Mouse (Mus musculus) telencephalon, adult 2 months (tissue): ENCODE measurements at regions not wholly inside any gene's neighbourhood (a gene's known extent, or its start where the extent isn't known, plus 50 kb on each side); places are given as distances from the start of the nearest gene placed in this dataset.

Source experiments
- DNase-seq: peaks from one replicate; pipeline ENCODE4 v3.0.0-alpha.2; 2011; ENCODE audit warnings: low read depth, low spot score

DNA sequence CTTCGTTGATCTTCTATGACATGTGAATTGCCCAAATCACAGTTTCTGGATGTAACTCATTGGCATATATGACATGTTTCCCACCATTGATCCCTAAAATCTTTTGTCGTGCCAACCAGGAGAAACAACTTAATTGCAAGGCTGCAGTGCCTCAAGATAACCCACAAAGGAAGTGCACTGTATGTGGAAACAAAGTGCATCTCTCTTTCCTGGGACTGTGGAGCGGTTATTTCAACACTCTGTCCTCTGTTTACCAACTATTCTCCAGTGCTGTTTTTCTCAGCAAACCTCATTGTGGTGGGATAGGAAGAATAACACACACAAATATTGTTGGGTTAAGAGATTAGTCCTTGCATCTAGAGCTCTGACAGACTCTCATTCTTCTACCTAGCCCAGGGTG is 119.8 kb upstream of the Ankrd55 start:
- no peak for DNase-seq

DNA sequence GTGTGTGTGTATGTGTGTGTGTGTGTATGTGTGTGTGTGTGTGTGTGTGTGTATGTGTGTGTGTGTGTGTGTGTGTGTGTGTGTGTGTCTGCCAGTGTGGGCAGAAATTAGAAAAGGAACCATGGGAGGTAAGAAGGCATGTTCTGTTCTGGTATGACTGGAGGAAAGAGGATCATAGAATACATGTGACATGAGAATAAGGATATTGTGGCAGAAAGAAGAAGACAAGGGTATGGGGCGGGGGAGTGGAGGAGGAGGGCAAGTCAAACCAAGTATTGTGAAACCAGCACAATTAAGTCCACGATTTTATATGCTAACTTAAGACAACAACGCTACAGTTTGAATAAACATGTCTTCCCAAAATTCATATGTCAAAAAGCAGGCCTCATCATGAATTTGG is 117.4 kb upstream of the Ankrd55 start:
- no peak for DNase-seq

- no peak for DNase-seq
Measured at GRCm38 (mm10) chr13:112171940-112172715, 116.1 kb upstream of the Ankrd55 start.

GRCm38 (mm10) chr13:112173973-112174372 is 114.3 kb upstream of the Ankrd55 start:
- DNase-seq: no peak

GRCm38 (mm10) chr13:112178031-112178430 is 110.2 kb upstream of the Ankrd55 start:
- no peak for DNase-seq

DNA sequence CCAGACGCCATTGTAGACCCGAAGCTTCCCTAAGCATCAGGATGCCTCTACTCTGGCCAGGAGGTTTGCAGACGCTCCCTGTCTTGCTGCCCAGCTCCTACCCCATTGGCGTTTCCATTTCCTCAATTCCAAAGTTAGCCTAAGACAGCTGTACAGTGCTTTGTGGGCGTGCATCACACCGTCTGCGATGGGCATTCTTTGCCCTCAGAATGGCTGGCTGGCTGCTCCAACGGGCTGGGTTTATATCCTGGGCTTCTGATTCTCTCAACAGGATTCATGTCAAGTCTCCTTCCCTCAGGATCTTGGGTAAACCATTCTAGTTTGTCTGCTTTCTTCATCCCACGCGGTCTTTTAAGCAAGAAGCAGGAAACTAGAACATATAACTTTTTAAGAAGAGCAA is 104.3 kb upstream of the Ankrd55 start:
- no peak for DNase-seq

- DNase-seq: no peak
Measured at GRCm38 (mm10) chr13:112185116-112185515, 103.1 kb upstream of the Ankrd55 start.

DNA sequence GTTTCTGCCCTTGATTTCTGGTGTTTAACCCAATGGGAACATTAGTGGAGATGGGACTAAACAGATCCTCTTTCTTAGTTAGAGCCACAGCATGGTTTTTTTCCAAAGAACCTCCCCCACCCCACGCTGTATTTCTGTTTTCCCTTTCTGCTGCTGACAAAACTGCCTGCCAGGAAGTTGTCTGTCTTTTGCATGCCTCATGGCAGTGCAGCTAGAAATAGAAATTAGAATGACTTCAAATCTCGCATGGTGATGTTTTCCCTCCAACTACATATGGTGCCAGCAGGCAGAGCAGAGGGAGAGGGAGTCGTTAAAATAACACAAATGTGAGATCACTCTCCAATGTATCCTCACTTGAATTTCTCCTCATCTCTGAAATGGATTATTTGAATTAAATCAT is 101.0 kb upstream of the Ankrd55 start:
- DNase-seq: peak; percentile 64

DNA sequence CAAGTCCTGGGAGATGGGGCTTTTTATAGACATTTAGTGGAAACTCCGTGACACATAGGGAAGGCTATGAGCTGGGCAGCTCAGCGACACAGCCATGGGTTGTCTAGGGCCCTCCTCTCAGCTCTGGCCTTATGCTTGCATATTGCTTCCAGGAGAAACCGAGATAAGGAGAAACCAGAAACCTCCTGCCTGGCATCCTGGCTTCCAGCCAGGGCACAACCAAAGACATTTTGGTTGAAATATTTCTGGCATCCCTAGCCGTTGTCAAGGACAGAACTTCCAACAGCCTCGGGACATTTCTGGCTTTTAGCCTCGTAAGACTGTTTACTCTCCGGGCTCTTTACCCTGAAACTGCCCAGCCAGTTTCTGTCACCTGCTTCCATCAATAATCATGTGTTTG is 99.9 kb upstream of the Ankrd55 start:
- no peak for DNase-seq

DNA sequence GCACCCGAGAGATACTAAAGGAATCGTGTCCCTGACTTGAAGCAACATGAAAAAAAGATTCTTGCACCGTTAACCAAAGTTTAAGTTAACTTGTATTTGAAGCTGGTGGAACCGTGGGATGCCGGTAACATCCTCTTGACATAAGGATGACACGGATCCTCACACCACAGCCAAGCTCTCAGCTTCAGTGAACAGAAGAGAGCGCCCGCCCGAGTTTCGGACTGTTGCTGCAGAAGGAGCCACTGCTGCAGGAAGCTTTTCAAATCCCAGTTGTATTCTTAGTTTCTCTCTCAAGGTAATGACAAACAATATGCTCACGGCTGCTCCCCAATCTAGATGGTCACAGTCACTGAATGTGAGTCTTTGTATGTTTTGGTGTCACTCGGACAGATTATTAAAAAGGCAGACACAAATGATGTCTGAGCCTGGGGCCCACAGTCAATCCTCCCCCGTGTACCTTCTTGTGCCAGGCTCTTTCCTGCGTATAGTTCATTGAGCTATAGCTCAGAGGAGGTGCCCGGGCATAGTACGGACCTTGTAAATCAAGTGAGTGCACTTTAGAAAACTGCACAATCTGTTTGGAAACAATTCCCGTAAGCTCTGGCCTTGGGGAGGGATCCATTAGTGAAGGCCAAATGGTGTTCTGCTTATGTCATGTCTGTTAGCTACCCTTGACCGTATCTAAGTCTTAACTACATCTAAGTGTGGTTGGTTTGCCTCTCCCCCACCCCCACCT is 99.3 kb upstream of the Ankrd55 start:
- DNase-seq: no peak

DNA sequence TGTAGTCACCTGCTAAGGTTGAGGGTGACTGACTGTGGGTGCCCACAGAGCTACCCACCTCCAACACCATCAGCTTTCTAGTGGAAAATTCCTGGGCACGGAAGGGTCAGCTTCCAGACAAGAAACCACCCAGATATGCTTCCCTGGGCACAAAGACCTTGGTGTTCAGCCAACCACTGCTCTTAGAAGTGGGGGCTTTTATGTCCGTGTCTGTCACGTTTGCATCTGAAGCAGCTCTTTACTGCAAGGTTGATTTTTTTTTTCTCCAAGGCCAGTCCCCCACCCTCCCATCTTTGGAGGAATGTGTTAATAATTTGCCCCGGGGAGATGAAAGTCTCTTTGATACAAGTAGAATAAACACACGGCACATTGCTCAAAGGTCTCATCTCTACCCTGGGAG is 98.6 kb upstream of the Ankrd55 start:
- DNase-seq: no peak

DNA sequence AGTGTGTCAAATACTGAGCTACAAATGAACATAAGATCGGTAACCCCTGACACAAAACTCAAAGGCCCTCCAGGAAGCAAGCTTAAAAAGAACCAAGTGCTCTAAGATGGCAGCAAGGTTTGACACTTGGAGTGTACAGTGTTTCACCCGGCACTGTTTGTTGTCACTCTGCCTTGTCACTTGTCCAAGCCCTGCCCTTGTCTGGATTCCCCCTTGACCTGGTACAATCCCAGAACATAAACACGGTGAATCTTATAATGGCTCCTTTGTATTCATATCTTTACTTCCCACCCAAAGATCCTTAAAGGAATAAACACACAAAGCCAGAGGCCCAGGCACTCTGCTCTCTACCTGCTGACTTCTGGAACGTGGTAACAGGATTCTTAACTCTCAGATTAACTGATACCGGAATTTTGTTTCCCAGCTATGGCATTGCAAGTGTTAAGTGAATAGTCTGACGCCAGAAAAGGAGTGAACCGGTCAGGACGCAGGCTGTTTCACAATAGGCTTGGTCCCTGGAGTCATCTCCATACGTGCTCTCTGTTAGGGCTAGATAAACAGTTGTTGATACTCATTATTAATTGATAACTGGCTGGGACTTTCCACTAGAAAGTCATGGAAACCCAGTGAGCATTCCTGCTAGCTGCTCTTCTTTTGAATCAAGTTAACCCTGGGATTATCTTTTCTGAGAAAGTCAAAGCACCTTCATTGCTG is 95.9 kb upstream of the Ankrd55 start:
- no peak for DNase-seq

DNA sequence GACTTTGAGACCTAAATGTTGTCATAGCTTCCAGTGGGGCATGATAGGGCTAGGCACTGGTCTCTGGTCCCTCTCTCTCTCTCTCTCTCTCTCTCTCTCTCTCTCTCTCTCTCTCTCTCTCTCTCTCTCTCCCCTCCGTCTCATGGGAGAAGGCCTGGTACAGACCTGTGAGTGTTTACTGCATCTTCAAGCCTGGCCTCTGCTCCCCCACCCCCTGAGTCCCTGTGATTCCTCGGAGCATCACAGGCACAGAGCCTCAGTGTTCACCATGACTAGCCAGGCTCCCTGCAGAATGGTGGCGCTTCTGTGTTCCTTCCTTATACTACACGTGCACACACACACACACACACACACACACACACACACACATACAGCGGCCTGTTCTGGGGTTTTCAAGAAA is 94.6 kb upstream of the Ankrd55 start:
- no peak for DNase-seq

DNA sequence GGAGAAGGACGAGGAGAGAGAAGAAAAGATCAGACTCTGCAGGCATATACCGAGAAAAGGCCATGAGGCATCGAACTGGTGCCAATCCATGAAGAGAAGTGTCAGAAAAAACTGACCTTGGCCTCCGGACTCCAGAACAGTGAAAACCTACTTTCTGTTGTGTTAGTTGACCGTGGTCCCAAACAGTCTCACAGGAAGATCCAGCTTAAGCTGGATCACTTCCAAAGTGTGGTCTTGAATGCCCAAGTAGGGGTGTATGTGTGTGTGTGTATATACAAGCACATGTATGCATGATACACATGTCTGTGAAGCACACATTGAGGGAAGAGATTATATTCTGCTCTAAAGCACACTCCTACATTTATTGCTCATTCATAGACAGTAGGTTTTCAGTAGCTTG is 93.3 kb upstream of the Ankrd55 start:
- DNase-seq: no peak

- no peak for DNase-seq
Measured at GRCm38 (mm10) chr13:112196789-112197188, 91.5 kb upstream of the Ankrd55 start.

- DNase-seq: no peak
Measured at GRCm38 (mm10) chr13:112203721-112204120, 84.5 kb upstream of the Ankrd55 start.

DNA sequence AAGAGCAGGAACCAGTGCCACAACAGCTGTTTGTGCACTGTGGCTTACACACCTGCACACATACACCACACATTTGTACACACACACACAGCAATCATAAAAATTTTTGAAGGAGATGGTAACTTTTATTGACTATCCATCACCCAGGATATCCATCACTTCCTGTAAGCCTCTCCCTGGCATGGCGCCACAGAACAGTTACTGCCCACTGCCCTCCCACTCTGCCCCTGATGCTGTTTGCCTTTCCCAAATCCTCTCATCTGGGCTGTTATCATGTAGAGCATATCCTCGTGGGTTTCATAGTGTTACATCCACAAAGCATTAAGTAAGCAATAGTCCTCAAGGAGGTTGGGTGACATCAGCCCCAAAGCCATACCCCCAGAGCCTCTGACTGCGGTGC is 84.0 kb upstream of the Ankrd55 start:
- no peak for DNase-seq

DNA sequence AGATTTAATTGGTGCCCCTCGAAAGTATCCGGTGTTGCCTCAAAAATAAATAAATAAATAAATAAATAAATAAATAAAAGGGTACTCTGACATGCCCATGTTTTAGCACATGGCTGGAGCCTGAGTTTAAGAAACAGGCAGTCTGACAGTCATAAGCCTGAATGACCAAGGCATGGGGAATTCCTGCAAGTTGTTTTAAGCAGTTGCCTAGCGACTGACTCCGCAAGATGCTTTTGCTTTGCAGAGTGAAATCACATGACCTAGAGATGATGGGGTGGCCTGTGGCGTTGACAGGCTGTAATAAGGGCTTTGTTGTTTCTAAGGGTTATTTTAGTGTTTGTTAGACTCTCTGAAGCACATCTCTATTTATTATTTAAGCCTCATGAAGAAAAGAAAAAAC is 83.4 kb upstream of the Ankrd55 start:
- DNase-seq: no peak

GRCm38 (mm10) chr13:112207617-112208235 is 80.5 kb upstream of the Ankrd55 start:
- DNase-seq: no peak

DNA sequence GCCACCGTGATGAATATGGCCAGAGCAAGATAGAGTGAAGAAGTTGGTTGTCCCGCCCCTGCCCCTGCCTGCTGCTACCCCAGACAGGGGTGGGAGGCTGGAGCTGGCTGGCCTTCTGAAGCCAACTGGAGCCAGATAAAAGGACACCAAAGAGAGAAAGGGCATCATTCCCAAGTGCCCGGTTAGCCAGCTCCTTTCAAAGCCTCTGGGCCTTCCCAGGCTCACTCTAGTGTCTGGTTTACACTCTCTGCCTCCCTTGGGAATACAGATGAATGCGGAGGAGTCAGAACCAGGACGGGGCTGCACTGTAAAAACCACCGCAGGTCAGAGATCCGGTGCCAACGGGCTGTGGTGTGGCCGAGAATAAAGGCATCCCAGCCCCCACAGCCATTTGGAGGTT is 76.4 kb upstream of the Ankrd55 start:
- no peak for DNase-seq

GRCm38 (mm10) chr13:112212391-112212790 is 75.9 kb upstream of the Ankrd55 start:
- no peak for DNase-seq

DNA sequence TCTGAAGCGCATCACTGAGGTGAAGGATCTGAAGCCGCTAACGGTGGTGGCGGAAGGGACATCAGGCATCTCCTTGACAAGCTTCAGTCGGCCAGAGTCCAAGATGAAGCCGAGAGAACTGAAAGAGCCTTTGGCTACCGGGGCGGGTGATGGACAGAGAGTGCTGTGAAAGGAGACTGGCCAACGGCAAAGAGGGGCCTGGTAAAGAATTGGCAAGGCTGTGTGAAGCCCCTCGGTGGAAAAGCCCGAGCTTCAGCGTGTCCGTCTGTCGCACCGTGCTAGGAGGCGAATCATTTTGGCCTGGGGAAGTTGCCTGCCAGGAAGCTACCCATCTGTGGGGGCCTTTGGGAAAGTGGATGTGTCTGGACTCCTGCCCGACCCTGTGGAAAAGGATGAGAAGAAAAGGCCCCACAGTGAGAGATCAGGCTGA is 74.6 kb upstream of the Ankrd55 start:
- DNase-seq: no peak
